Mouse (Mus musculus) forebrain, embryonic 11.5 days (tissue): ENCODE measurements at regions not wholly inside any gene's neighbourhood (a gene's known extent, or its start where the extent isn't known, plus 50 kb on each side); places are given as distances from the start of the nearest gene placed in this dataset.

ENCODE experiments used
- ATAC-seq: fragments of 200-750 bp; cut with Nextera tagmentation; replicated peaks from 2 replicates; pipeline ENCODE4 v1.8.0; 2017; ENCODE audit warnings: moderate TSS enrichment; ENCODE audit not compliant: low FRiP score
- DNase-seq: peaks from one replicate; pipeline ENCODE4 v3.0.0-alpha.2; 2017; ENCODE audit warnings: low spot score
- H3K27ac ChIP-seq: fragments of 300-500 bp; sonication (generic); 2 replicates; pipeline ENCODE4 v1.5.1; 2014; ENCODE audit warnings: low read depth, low read length
- H3K27me3 ChIP-seq: fragments of 300-500 bp; sonication (generic); 2 replicates; pipeline ENCODE4 v1.6.1; 2014; ENCODE audit warnings: mild to moderate bottlenecking, low read length, mixed read lengths; ENCODE audit not compliant: control insufficient read depth, insufficient read depth
- H3K36me3 ChIP-seq: fragments of 300-500 bp; sonication (generic); 2 replicates; pipeline ENCODE4 v1.6.1; 2014; ENCODE audit warnings: mild to moderate bottlenecking, low read length, moderate library complexity, mixed read lengths; ENCODE audit not compliant: control insufficient read depth, insufficient read depth
- H3K4me1 ChIP-seq: fragments of 300-500 bp; sonication (generic); replicated peaks from 2 replicates; pipeline ENCODE4 v1.6.1; 2014; ENCODE audit warnings: low read length, mixed read lengths; ENCODE audit not compliant: control insufficient read depth, insufficient read depth
- H3K4me2 ChIP-seq: fragments of 300-500 bp; sonication (generic); 2 replicates; pipeline ENCODE4 v1.6.1; 2014; ENCODE audit warnings: low read depth, mild to moderate bottlenecking, low read length, moderate library complexity, mixed read lengths; ENCODE audit not compliant: severe bottlenecking
- H3K4me3 ChIP-seq: fragments of 300-500 bp; sonication (generic); 2 replicates; pipeline ENCODE4 v1.5.1; 2014; ENCODE audit warnings: low read depth, low read length
- H3K9ac ChIP-seq: fragments of 300-500 bp; sonication (generic); 2 replicates; pipeline ENCODE4 v1.6.1; 2014; ENCODE audit warnings: low read length
- H3K9me3 ChIP-seq: fragments of 300-500 bp; sonication (generic); 2 replicates; pipeline ENCODE4 v1.6.1; 2016; ENCODE audit warnings: low read length, mixed read lengths; ENCODE audit not compliant: control insufficient read depth
- WGBS: fragments of 180-500 bp; shearing (Covaris S2); extraction: QIAGEN DNeasy Blood & Tissue Kit; methylation state at CpG from one replicate; pipeline ENCODE4 v1.1.7; 2014; 5-methylcytosine and 5-hydroxymethylcytosine counted together

DNA sequence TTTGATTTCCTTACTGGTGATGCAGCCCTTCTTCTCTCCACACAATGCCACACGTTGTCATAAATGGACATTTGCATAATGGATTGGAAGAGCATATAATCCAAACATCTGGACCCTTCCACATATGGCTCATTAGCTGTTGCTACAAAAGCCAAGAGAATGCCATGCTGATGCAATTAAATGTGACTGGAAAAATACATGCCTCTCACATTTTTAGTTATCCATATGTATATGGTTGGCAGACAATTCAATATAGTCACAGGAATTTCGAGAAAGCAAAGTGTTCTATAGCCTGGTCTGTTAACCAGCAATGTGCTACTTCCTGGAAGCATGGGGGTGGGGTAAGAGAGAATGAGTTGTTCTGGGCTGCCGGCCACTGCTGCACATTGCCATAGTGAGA, 352.9 kb upstream of the N6amt1 start:
- H3K27ac ChIP-seq: no peak overlapping the region

DNA sequence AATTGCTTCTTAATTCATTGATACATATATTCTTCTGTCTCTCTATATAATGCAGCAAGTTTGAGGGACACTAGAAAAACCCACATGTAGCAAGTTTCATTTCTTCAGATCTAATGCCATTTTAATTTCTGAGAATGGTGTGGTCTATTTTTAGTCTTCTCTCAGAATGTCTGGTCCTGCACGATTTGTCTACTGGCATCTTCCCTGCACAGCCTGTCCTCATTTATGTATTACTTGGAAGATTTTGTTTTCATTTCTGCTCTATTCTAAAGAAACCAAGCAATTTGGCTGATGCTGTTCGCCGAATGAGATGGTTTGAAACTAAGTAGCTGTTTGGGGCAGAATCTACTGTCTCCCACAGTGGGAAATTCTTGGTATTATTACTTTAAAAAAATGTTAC, 382.3 kb upstream of the N6amt1 start:
- Histone ChIP-seq H3K27me3 (no peaks in the 10 kb centered on the region), H3K4me1 (no peaks in the 10 kb centered on the region), H3K27ac (no peak overlapping the region), H3K4me3 (no peak overlapping the region), H3K9ac (no peak overlapping the region), H3K9me3 (no peaks in the 10 kb centered on the region), H3K4me2 (no peak overlapping the region), H3K36me3 (no peaks in the 10 kb centered on the region)
- 91% methylated on average over 3 of the region's 3 CpGs for WGBS
- no peak for ATAC-seq
- no peak for DNase-seq

More for the DNA sequence above, 352.9 kb upstream of the N6amt1 start:
- ATAC-seq (peak; percentile 77), DNase-seq (no peak)
- Histone ChIP-seq H3K4me3 (no peak overlapping the region), H3K36me3 (no peaks in the 10 kb centered on the region), H3K27me3 (no peaks in the 10 kb centered on the region), H3K9ac (no peak overlapping the region), H3K9me3 (no peaks in the 10 kb centered on the region), H3K4me2 (no peak overlapping the region), H3K4me1 (no peaks in the 10 kb centered on the region)
- WGBS: 53% methylated on average over 3 of the region's 3 CpGs

DNA sequence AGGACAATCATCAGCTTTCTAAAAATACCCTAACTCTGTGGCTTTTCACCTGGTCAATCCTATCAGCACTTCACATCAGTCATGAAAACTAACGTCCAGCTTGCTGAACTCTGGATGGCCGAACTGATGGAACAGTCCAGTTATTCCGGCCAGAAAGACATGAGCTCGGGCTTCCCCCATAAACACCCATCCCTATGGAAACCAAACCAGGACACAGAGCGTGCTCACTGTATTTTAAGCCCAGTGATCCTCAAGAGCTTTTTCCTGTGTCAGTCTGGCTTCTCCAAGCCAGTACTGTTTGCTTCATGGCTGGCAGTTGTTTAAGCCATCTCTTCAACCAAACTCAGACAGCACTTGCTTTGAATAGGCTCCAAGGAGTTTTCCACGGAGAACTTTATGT, 404.3 kb upstream of the N6amt1 start:
- WGBS: 84% methylated on average over 6 of the region's 6 CpGs
- no peaks in the 10 kb centered on the region; the same call in 1 of the 2 replicates for H3K9me3 ChIP-seq
- no peaks in the 10 kb centered on the region for H3K36me3 ChIP-seq
- no peak overlapping the region for H3K4me2 ChIP-seq
- ATAC-seq (no peak), DNase-seq (no peak)
- H3K9ac ChIP-seq: no peak overlapping the region
- H3K27ac ChIP-seq: no peak overlapping the region
- H3K4me3 ChIP-seq: no peak overlapping the region
- no peaks in the 10 kb centered on the region for H3K27me3 ChIP-seq
- H3K4me1 ChIP-seq: no peaks in the 10 kb centered on the region

DNA sequence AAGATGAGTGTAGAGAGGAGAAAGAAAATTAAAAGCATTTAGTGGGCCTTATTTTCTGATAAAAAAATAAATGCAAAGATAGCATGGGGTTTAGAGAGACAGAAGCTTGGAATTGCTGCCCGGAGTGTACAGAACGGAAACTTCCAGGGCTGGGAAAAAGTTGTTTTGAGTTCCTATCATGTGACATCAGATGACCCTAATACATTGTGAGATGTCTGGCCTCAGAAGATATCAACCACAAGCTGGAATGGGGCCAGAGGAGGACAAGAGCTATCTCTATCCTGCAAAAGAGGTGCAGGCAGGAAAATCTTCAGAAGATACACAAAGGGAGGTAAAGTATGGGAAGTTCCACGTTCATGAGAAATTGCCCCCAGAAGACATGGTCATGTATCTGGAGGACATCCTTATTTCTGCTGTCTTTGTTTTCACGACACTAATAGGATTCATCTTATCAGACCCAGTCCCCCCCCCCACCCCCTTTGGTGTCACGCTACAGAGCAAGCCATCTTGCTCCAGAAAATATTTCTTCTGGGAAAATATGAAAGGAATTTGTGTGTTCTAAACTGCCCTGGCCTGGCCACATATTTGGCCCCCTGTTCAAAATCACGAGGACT, 408.3 kb upstream of the N6amt1 start:
- 85% methylated on average over 6 of the region's 6 CpGs for WGBS
- DNase-seq: no peak

DNA sequence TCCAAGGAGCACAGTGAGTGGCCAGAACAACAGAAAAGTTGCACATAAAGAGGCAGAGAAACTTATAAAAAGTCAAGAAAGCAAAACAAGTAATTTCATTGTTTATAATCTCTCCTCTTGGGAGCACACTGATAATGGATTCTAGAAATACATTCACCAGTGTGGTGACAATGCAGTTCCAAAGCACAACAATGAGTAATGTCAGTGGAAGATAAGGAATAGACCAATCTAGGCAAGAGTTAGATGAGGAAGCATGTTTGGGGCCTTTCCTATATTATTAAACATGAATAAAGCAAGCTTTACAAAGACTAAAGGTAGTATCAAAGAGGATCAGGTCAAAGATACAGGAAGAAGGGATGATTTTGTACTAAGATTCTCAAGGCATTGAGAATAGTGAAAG, 408.9 kb upstream of the N6amt1 start:
- Histone ChIP-seq H3K9me3 (no peaks in the 10 kb centered on the region), H3K27ac (no peak overlapping the region), H3K9ac (no peak overlapping the region), H3K4me3 (no peak overlapping the region), H3K27me3 (no peaks in the 10 kb centered on the region), H3K4me2 (no peak overlapping the region), H3K36me3 (no peaks in the 10 kb centered on the region), H3K4me1 (no peaks in the 10 kb centered on the region)
- DNase-seq: no peak
- no peak for ATAC-seq

More for the DNA sequence above, 408.3 kb upstream of the N6amt1 start:
- no peak overlapping the region for H3K9ac ChIP-seq
- H3K4me1 ChIP-seq: no peaks in the 10 kb centered on the region
- H3K36me3 ChIP-seq: no peaks in the 10 kb centered on the region
- ATAC-seq: no peak
- no peak overlapping the region for H3K4me3 ChIP-seq
- no peaks in the 10 kb centered on the region; the same call in 1 of the 2 replicates for H3K9me3 ChIP-seq
- H3K27me3 ChIP-seq: no peaks in the 10 kb centered on the region
- no peak overlapping the region for H3K27ac ChIP-seq
- no peak overlapping the region for H3K4me2 ChIP-seq

DNA sequence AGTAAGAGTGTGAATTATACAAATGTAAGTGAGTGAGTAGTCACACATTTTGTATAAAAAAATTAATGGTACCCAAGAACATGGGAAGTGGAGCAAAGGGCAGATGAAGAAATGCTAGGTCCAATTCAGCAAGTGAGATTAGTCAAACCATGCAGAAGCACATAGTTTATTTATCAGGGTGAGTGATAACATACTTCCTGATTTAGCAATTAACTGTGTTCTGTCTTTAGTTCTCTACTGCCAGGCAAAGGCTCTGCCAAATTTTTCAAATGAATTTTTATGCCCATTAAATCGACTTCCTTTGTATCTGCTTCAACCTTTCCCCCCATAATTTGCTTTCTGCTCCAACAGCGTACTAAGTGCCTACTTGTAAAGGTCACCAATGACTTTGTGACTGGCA, 419.0 kb upstream of the N6amt1 start:
- Histone ChIP-seq H3K9me3 (no peaks in the 10 kb centered on the region), H3K4me3 (no peak overlapping the region), H3K27ac (no peak overlapping the region), H3K36me3 (no peaks in the 10 kb centered on the region), H3K9ac (no peak overlapping the region), H3K4me1 (no peaks in the 10 kb centered on the region), H3K4me2 (no peak overlapping the region), H3K27me3 (no peaks in the 10 kb centered on the region)
- DNase-seq (no peak), ATAC-seq (no peak)
- 83% methylated on average over 2 of the region's 2 CpGs for whole genome bisulfite sequencing

DNA sequence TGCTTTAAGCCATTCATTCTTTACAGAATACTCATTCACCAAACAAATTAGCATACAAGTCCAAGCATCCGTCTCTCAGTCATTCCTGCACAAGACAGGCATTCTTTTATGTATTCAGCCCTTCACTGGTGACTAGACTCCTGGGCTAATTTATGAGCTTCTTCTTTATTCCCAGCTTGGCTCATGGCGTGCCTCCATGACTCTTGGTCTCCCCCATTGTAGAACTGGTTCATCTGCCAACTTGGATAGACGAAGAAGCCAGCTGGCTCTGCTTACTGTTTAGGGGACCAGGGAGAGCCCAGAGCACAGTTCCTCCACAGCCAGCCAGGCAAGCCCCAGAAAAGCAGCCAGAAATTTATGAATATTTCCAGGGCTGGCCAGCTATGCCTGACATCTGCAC, 421.2 kb upstream of the N6amt1 start:
- H3K9ac ChIP-seq: no peak overlapping the region
- H3K4me3 ChIP-seq: no peak overlapping the region
- ATAC-seq (no peak), DNase-seq (no peak)
- no peaks in the 10 kb centered on the region for H3K4me1 ChIP-seq
- no peak overlapping the region for H3K27ac ChIP-seq
- no peak overlapping the region for H3K4me2 ChIP-seq
- H3K9me3 ChIP-seq: no peaks in the 10 kb centered on the region
- 59% methylated on average over 3 of the region's 3 CpGs for WGBS
- no peaks in the 10 kb centered on the region for H3K36me3 ChIP-seq
- no peaks in the 10 kb centered on the region for H3K27me3 ChIP-seq

DNA sequence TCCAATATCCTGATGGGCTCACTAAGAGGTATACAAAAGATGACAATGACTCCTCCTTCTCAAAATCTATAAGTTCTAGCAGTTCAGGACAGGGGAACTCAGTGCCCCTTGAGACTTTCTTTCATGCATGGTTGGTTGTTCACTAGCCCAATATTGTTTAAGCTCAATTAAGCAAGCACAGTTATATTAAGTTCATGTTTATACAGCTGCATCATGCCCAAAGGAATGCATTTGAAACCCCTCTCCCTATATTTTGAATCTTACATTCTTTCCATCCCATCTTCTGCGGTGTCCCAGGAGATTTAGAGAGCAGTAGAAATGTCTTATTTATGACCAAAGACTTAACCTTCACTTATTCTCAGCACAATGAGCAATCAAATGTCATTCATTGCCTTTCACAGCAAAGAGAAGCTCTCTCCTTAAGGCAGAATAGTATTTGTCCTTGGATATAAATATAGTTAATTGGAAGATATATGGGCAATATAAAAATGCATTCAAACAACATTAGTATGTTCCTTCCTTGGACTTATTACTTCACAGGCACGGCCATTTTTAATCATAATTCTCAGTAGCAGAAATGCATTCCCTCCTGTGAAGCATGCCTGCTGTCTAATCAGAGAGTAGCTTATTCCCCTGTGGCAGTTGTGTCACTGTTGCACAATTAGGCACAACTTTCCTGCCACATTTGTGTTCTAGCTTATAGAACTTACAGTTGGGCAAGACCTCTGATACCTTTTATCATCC, 455.8 kb upstream of the N6amt1 start:
- Histone ChIP-seq H3K4me1 (no peaks in the 10 kb centered on the region), H3K4me2 (no peak overlapping the region), H3K4me3 (no peak overlapping the region), H3K27me3 (no peaks in the 10 kb centered on the region), H3K36me3 (no peaks in the 10 kb centered on the region), H3K9ac (no peak overlapping the region), H3K27ac (no peak overlapping the region), H3K9me3 (no peaks in the 10 kb centered on the region)
- DNase-seq (no peak), ATAC-seq (no peak)
- 61% methylated on average over 2 of the region's 2 CpGs for whole genome bisulfite sequencing

DNA sequence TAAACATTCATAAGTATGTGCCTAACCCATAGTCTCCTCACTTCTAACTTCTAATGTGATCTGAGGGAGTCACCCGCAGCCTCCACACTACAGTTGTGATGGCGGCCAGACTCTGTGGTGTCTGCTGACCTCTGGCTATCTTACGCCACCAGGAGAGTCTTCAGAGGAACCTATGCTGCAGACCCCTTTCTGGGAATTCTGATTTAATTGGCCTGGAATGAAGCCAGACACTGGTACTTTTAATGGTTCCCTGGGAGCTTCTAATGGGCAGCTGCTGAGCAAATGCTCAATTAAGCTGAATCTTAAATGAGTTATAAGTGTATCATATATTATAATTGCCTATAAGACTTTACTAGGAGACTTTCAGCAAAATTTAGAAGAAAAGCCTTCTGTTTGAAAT, 459.0 kb upstream of the N6amt1 start:
- no peak overlapping the region for H3K27ac ChIP-seq
- no peak overlapping the region for H3K4me2 ChIP-seq
- H3K36me3 ChIP-seq: no peaks in the 10 kb centered on the region
- no peak overlapping the region for H3K9ac ChIP-seq
- no peaks in the 10 kb centered on the region for H3K4me1 ChIP-seq
- DNase-seq: no peak
- no peak overlapping the region for H3K4me3 ChIP-seq
- ATAC-seq: peak; percentile 47; the same call in 1 of the 2 replicates
- H3K9me3 ChIP-seq: no peaks in the 10 kb centered on the region
- no peaks in the 10 kb centered on the region for H3K27me3 ChIP-seq
- 95% methylated on average over 3 of the region's 3 CpGs for WGBS
